Mouse (Mus musculus): ENCODE measurements around the gene Picalm.

Picalm gene

GRCm38 (mm10) chr7:90129732-90130392, at the start of gene Picalm:
Picalm (plus strand) TSS chr7:90130213.
- DNase-seq (ENCODE audit: low read depth, low spot score) = peak; percentile 98

- no peak for DNase-seq (ENCODE audit: low read depth, low spot score)
These were observed 46.2 kb upstream of the Picalm start for GRCm38 (mm10) chr7:90083799-90084198.

GRCm38 (mm10) chr7:90084531-90084930, 45.5 kb upstream of the Picalm start:
- DNase-seq (ENCODE audit: low read depth, low spot score) = no peak

- no peak for DNase-seq (ENCODE audit: low read depth, low spot score)
These were observed 44.3 kb upstream of the Picalm start for GRCm38 (mm10) chr7:90085713-90086112.

GRCm38 (mm10) chr7:90086821-90087220, 43.2 kb upstream of the Picalm start:
- no peak for DNase-seq (ENCODE audit: low read depth, low spot score)

GRCm38 (mm10) chr7:90090996-90091395, 39.0 kb upstream of the Picalm start:
- DNase-seq (ENCODE audit: low read depth, low spot score) = no peak

GRCm38 (mm10) chr7:90091756-90092155, 38.3 kb upstream of the Picalm start:
- no peak for DNase-seq (ENCODE audit: low read depth, low spot score)

- no peak for DNase-seq (ENCODE audit: low read depth, low spot score)
These were observed 37.3 kb upstream of the Picalm start for GRCm38 (mm10) chr7:90092452-90093450.

GRCm38 (mm10) chr7:90095097-90095496, 34.9 kb upstream of the Picalm start:
- no peak for DNase-seq (ENCODE audit: low read depth, low spot score)

GRCm38 (mm10) chr7:90095766-90096372, 34.1 kb upstream of the Picalm start:
- no peak for DNase-seq (ENCODE audit: low read depth, low spot score)

GRCm38 (mm10) chr7:90096609-90097008, 33.4 kb upstream of the Picalm start:
- DNase-seq (ENCODE audit: low read depth, low spot score) = no peak

GRCm38 (mm10) chr7:90098253-90098652, 31.8 kb upstream of the Picalm start:
- no peak for DNase-seq (ENCODE audit: low read depth, low spot score)

GRCm38 (mm10) chr7:90099248-90099647, 30.8 kb upstream of the Picalm start:
- no peak for DNase-seq (ENCODE audit: low read depth, low spot score)

- DNase-seq (ENCODE audit: low read depth, low spot score) = no peak
These were observed 29.3 kb upstream of the Picalm start for GRCm38 (mm10) chr7:90100614-90101160.

GRCm38 (mm10) chr7:90116100-90116499, 13.9 kb upstream of the Picalm start:
- DNase-seq (ENCODE audit: low read depth, low spot score) = no peak

GRCm38 (mm10) chr7:90120106-90120505, 9.9 kb upstream of the Picalm start:
- DNase-seq (ENCODE audit: low read depth, low spot score) = no peak

- no peak for DNase-seq (ENCODE audit: low read depth, low spot score)
These were observed 5.0 kb upstream of the Picalm start for GRCm38 (mm10) chr7:90124991-90125390.

GRCm38 (mm10) chr7:90128631-90129200, 1.3 kb upstream of the Picalm start:
- no peak for DNase-seq (ENCODE audit: low read depth, low spot score)

GRCm38 (mm10) chr7:90129271-90129731, 712 bp upstream of the Picalm start:
- DNase-seq (ENCODE audit: low read depth, low spot score) = peak; percentile 86

- DNase-seq (ENCODE audit: low read depth, low spot score) = peak; percentile 65
These were observed 725 bp downstream of the Picalm start for GRCm38 (mm10) chr7:90130501-90131375.

- peak; percentile 41 for DNase-seq (ENCODE audit: low read depth, low spot score)
These were observed 1.3 kb downstream of the Picalm start for GRCm38 (mm10) chr7:90131376-90131651.
